Mouse (Mus musculus): Measurements from ENCODE around the gene Tpi1. TPM values are rescaled to one million over a fixed set of nuclear protein-coding genes. Genes with fewer than 3 reads are reported as not detected.

The Tpi1 gene
- polyA plus RNA-seq, 1 experiment from 2014 or later, result 481 TPM

DNA sequence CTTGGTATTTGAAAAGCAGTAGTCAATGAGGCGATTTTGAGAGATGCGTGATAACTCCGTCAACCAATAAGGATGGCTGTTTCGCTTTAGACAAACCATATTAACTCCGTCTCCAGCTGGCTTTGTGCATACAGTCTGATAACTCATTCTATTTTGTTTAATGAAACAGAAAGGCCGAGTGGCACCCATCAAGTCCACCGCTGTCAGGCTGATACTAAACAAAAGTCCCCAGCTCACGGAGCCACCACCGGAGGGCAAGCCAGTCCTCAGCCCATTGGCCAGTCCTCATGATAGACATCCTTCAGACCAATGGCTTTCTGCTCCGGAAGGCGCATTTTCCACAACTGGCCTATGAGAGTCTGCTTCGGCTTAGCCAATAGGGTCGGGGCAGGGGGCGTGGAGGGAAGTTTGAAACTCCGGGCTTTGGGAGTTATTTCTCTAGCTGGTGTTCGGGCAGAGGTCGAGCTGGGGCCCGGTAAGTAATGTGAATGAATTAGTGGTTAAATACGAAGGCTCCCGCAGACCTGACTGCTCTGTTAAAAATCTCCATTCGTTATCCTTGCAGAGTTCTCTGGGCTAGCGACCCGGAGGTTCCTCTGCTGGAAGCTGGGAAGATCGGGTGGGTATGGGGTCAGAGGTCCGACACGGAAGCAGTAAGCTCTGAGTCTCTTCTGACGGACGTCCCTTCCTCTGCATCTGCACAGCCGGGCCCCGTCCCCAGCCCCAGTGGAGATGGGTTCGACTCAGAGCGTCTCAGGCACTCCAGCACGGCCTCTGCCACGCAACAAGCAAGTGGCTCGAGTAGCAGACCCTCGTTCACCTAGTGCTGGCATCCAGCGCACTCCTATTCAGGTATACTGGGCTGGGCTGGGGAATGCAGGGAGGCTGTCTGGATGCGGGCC, 16.0 kb upstream of the Tpi1 start:
- WGBS, result 1% methylated on average over 38 of the region's 38 CpGs
- H3K4me2 ChIP-seq, result peak overlapping the region; percentile 70
- ATAC-seq (ENCODE audit: low FRiP score), result peak; percentile 90

DNA sequence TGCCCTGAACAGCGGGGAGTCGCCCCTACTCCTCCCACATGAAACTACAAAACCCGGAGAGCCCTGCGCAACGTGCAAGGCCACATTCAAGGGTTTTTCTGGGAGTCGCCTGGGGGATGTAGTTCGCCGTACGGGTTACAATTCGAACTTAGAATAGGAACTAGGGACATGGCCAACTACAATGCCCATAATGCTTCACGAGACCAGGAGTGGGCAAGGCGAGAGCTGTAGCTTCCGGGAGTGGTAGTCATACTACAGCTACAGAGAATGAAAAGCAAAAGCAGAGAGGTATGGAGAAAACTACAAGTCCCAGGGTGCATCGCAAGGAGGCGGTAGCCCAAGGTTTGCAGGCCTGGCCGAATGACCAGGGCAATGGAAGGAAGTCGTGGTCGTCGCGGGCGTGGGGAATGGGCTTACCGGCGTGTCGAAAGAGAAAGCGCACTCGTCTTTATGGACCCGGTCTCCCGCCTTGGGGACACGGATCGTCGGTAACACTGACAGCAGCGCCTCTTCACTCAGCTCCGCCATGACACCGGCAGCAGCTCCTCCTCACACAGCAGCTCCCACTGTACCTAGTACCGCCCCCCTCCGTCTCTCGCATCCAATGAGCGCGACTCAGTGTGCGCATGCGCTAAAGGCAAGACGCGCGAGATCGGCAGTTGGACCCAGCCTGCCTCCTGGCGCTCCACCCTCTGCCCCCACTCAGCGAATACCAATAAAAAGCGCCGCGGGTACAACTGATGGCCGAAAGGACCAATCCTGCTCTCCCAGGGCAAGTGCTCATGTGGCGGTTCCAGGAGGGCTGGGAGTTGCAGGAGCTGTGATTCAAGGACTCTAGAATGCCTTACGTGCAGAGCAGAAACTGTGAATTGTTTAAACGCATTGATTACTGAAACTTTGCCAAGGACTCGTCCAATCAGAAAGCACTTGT, 15.0 kb upstream of the Tpi1 start, which contains the start of the genes Usp5 and Cdca3:
Usp5 (minus strand) TSS at position 617 of the 931 bp plus-strand sequence.
Cdca3 (plus strand) TSS at position 680 of the 931 bp plus-strand sequence.
- under 1% methylated on average over 55 of the region's 55 CpGs for WGBS
- H3K9me3 ChIP-seq (replicated peaks), result no peaks in the 10 kb centered on the region
- peak within 1 kb of the TSS; percentile 90 for H3K27ac ChIP-seq (replicated peaks)
- H3K4me2 ChIP-seq, result peak within 1 kb of the TSS; percentile 90
- H3K27me3 ChIP-seq (replicated peaks), result no peaks in the 10 kb centered on the region
- peak within 1 kb of the TSS; percentile 68 for H3K9ac ChIP-seq (replicated peaks)
- H3K36me3 ChIP-seq, result peaks cover 22% of the 10 kb centered on the region
- peak; percentile 93 for ATAC-seq (ENCODE audit: low FRiP score)
- peaks cover 23% of the 10 kb centered on the region for H3K4me1 ChIP-seq
- H3K4me3 ChIP-seq (replicated peaks), result peak within 1 kb of the TSS; percentile 75

More for the DNA sequence above, 16.0 kb upstream of the Tpi1 start:
- Histone ChIP-seq H3K27ac (replicated peaks) (peak overlapping the region; percentile 90), H3K36me3 (peaks cover 13% of the 10 kb centered on the region), H3K27me3 (replicated peaks) (no peaks in the 10 kb centered on the region), H3K4me1 (peaks cover 23% of the 10 kb centered on the region), H3K9me3 (replicated peaks) (no peaks in the 10 kb centered on the region), H3K4me3 (replicated peaks) (peak overlapping the region; percentile 75), H3K9ac (replicated peaks) (peak overlapping the region; percentile 65)

DNA sequence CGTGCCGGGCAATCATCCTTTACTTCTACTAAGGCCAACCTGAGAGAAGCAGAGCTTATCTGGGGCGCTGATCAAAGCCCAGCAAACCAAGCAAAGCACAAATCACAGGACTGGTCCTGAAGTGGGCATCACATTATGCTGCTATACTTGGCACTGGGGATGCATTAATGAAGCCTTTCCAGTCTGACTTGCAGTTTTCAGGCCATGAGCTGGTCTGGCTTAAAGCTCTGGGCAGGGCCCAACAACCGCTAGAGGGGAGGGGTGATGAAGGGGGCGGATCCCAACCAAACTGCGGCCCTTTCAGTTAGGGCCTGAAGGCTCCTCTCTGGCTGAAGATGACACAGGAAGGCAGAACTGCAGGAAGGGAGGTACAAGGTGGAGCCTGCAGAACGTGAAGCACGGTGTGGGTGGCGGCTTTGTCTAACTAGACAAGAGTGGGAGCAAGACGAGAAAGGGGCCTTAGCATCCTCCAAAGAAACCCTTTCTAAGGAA, 14.1 kb upstream of the Tpi1 start:
- 21% methylated on average over 10 of the region's 10 CpGs for WGBS
- Histone ChIP-seq H3K4me2 (peak overlapping the region; percentile 90), H3K27ac (replicated peaks) (peak overlapping the region; percentile 90), H3K36me3 (peaks cover 32% of the 10 kb centered on the region), H3K9me3 (replicated peaks) (no peaks in the 10 kb centered on the region), H3K4me1 (peaks cover 23% of the 10 kb centered on the region), H3K4me3 (replicated peaks) (peak overlapping the region; percentile 75), H3K9ac (replicated peaks) (peak overlapping the region; percentile 68), H3K27me3 (replicated peaks) (no peaks in the 10 kb centered on the region)
- no peak for ATAC-seq (ENCODE audit: low FRiP score)

DNA sequence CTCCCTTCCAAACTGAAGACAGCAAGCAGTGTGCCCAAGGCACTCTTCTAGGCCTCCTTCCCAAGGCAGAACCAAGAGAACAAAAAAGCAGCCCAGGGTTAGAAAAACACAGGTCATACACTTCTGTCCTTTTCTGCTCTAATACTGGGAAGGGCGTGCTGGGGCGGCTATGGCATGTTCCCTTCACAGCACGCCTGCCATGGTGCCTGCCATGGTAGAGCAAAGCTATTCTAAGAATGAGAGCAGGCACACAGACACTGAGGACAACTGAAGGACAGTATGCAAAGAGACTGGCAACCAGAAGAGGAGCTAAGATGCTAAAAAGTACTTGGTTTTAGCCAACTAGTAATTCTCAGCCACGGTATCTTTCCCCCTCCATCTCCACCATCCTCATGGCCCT, 8.0 kb upstream of the Tpi1 start:
- H3K4me3 ChIP-seq (replicated peaks), result no peak overlapping the region
- H3K36me3 ChIP-seq, result peaks cover 93% of the 10 kb centered on the region
- no peak overlapping the region for H3K9ac ChIP-seq (replicated peaks)
- no peaks in the 10 kb centered on the region for H3K27me3 ChIP-seq (replicated peaks)
- 94% methylated on average over 4 of the region's 4 CpGs for WGBS
- H3K4me2 ChIP-seq, result no peak overlapping the region
- no peak overlapping the region for H3K27ac ChIP-seq (replicated peaks)
- no peak for ATAC-seq (ENCODE audit: low FRiP score)
- no peaks in the 10 kb centered on the region for H3K9me3 ChIP-seq (replicated peaks)
- peaks cover under 1% of the 10 kb centered on the region; the same call in 1 of the 2 replicates for H3K4me1 ChIP-seq

DNA sequence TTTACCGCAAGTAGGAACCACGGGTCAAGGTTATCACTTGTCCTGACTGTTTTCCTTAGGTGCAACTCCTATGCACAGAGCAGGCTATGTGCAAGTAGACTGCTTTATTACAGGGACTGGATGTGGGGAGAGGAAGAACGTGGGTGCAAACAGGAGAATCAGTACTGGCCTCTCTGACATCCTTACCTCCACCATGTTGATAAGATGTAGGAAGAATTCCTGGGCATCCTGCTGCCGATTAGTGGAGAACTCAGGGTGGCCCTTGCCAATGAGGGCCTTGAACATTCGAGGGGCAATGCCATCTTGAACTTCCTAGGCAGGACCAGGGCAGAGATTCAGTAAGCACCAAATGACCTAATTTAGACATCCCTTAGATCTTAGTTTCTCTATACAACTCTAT, 6.8 kb upstream of the Tpi1 start:
- Histone ChIP-seq H3K4me1 (no peaks in the 10 kb centered on the region), H3K9ac (replicated peaks) (no peak overlapping the region), H3K27me3 (replicated peaks) (no peaks in the 10 kb centered on the region), H3K36me3 (peaks cover 100% of the 10 kb centered on the region), H3K9me3 (replicated peaks) (no peaks in the 10 kb centered on the region), H3K4me3 (replicated peaks) (no peak overlapping the region), H3K27ac (replicated peaks) (no peak overlapping the region), H3K4me2 (no peak overlapping the region)
- ATAC-seq (ENCODE audit: low FRiP score), result no peak
- 96% methylated on average over 5 of the region's 5 CpGs for WGBS

DNA sequence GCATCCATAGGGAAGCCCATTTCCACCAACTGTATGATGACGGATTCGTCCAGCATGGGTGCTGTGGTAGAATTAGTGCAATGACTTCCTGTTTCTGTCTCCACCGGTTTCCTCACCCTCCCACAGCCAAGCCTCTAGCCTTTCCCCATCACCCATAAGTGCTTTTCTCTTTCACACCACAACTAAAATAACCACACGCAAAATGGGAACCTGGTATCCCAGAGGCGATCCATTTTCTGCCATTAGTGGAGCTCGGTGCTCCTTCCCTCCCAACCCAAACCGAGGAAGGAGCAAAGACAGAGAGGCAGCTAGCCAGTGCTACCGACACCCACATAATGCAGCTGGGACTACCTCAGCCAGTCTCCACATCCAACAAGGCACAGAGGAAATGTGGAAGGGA, 3.9 kb upstream of the Tpi1 start:
- Histone ChIP-seq H3K9me3 (replicated peaks) (no peaks in the 10 kb centered on the region), H3K27ac (replicated peaks) (no peak overlapping the region), H3K27me3 (replicated peaks) (no peaks in the 10 kb centered on the region), H3K4me1 (peaks cover 16% of the 10 kb centered on the region), H3K36me3 (peaks cover 76% of the 10 kb centered on the region), H3K4me3 (replicated peaks) (no peak overlapping the region), H3K4me2 (no peak overlapping the region), H3K9ac (replicated peaks) (no peak overlapping the region)
- no peak for ATAC-seq (ENCODE audit: low FRiP score)
- 91% methylated on average over 8 of the region's 8 CpGs for WGBS

DNA sequence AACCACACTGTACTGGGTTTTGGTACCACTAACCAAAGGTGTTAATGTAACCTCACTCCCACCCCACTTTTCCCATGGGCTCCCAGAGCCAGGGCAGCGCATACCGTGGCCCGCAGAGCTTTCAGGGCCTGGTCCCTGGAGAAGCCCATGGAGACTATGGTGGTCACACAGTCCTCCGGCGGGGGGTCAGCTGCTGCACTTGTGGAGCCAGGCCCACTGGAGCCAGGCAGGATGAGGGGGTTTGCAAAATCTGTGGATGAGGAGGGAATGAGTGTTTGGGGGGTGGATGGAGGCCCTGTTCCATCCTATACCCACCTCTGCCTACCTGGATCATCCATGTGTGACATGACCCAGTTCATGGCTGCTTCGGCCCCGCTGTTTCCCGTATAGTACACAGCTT, 3.5 kb upstream of the Tpi1 start:
- H3K9ac ChIP-seq (replicated peaks), result no peak overlapping the region
- ATAC-seq (ENCODE audit: low FRiP score), result no peak
- peaks cover 72% of the 10 kb centered on the region for H3K36me3 ChIP-seq
- WGBS, result 96% methylated on average over 8 of the region's 8 CpGs
- no peak overlapping the region for H3K27ac ChIP-seq (replicated peaks)
- peaks cover 20% of the 10 kb centered on the region for H3K4me1 ChIP-seq
- H3K4me3 ChIP-seq (replicated peaks), result no peak overlapping the region
- no peaks in the 10 kb centered on the region for H3K27me3 ChIP-seq (replicated peaks)
- no peak overlapping the region for H3K4me2 ChIP-seq
- H3K9me3 ChIP-seq (replicated peaks), result no peaks in the 10 kb centered on the region

DNA sequence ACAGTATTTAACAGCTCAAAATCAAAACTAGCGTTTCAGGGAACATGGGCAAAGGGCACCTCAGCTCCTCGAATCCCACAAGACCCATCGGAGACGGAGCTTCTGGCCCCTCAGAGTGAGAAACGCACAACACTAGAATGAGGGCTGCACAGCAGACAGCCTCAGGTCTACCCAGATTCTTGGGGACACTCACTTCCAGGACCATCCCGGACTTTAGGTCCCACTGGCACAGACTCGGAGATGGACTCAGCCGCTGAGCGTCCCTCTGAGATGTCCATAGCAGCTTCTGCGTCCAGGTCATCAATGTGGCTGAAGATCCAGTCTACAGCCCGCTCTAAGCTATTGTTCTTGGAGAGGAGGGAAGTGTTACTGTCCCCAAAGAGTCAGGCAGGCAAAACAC, 3.0 kb upstream of the Tpi1 start:
- Histone ChIP-seq H3K27ac (replicated peaks) (no peak overlapping the region), H3K9ac (replicated peaks) (no peak overlapping the region), H3K4me2 (no peak overlapping the region), H3K4me3 (replicated peaks) (no peak overlapping the region), H3K9me3 (replicated peaks) (no peaks in the 10 kb centered on the region), H3K36me3 (peaks cover 67% of the 10 kb centered on the region), H3K27me3 (replicated peaks) (no peaks in the 10 kb centered on the region), H3K4me1 (peaks cover 24% of the 10 kb centered on the region)
- ATAC-seq (ENCODE audit: low FRiP score), result no peak
- WGBS, result 95% methylated on average over 11 of the region's 11 CpGs

DNA sequence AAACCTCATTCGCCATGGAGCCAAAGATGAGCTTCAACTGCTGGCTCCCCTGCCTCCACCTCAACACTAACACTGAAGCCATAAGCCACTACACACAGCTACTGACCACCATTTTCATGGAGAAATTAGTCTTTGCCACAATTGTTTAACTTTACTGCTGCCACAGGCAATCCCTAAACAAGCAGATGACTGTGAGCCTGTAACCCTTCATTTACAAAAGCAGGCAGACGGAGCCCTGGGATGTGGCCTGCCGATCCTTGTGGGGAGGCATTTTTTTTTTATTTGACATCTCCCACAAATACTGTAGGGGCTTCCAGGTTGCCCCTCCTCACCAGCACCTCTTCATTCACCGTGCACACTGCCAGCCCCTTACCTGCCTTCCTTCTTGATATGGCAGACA, 2.5 kb upstream of the Tpi1 start:
- H3K27ac ChIP-seq (replicated peaks), result no peak overlapping the region
- no peak overlapping the region for H3K9ac ChIP-seq (replicated peaks)
- 95% methylated on average over 4 of the region's 4 CpGs for WGBS
- ATAC-seq (ENCODE audit: low FRiP score), result no peak
- no peak overlapping the region for H3K4me3 ChIP-seq (replicated peaks)
- no peak overlapping the region for H3K4me2 ChIP-seq
- no peaks in the 10 kb centered on the region for H3K9me3 ChIP-seq (replicated peaks)
- peaks cover 29% of the 10 kb centered on the region for H3K4me1 ChIP-seq
- peaks cover 65% of the 10 kb centered on the region for H3K36me3 ChIP-seq
- no peaks in the 10 kb centered on the region for H3K27me3 ChIP-seq (replicated peaks)

DNA sequence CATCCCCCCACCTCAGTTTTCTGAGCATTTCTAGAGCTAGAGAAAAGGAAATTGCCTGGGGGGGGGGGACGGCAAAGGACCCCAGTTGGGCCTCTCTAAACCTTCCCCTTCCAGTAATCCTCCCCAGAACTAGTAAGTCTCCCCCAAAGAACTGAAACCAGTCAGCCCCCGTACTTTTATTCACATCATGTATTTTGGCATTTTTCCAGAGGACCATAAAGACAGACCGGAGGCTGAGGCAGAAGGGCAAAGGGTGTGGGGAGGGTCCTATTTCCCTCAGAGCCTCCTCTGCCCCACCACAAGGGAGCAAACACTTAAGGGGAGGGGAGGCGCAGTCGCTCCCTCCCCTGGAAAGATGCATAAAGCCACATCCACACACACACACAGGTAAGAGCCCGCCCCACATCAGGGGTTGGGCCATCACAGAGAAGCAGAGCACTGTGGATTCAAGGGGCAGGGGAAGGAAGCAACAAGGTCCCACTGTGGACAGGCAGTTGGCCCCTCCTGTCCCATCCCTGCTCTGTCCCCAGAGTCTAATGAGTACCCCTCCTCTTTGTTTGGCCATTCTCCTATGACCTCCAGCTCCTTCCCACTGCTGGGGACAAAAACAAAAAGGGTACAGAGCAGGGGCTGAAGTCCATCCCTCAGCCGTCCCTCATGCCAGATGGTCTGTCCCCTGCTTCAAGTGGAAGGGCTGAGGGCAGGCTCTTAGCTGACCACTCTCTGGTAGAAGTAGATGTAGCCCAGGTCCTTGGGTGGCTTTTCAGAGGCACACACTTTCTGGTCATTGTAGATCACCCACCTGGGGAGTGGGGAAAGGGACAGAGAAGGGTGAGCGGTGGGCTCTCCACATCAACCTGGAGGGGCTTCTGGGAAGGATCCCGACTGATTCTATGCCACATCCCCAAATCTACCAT, 1.0 kb upstream of the Tpi1 start:
- Histone ChIP-seq H3K4me3 (replicated peaks) (no peak overlapping the region), H3K36me3 (peaks cover 60% of the 10 kb centered on the region), H3K27me3 (replicated peaks) (no peaks in the 10 kb centered on the region), H3K9me3 (replicated peaks) (no peaks in the 10 kb centered on the region), H3K4me2 (peak overlapping the region; percentile 79), H3K9ac (replicated peaks) (no peak overlapping the region), H3K27ac (replicated peaks) (peak overlapping the region; percentile 89; the same call in 1 of the 2 replicates), H3K4me1 (peaks cover 34% of the 10 kb centered on the region)
- ATAC-seq (ENCODE audit: low FRiP score), result no peak
- WGBS, result 65% methylated on average over 8 of the region's 9 CpGs
